Mouse (Mus musculus) gastrocnemius, postnatal 36 days (tissue): Measurements from ENCODE around the gene Igflr1. TPM values are rescaled to one million over a fixed set of nuclear protein-coding genes. Genes with fewer than 3 reads are reported as not detected.

Source experiments
- DNase-seq, 2 experiments: peaks; one replicate each; pipeline ENCODE4 v3.0.0; 2022
- intact Hi-C: fragments of 180-260 bp; cut with DNase I; formaldehyde crosslinking; loops from one replicate; pipeline ENCODE4 v1.15.1; 2025
- total RNA-seq, 2 experiments: library from RNA; stranded (reverse); gene quantifications; 2 replicates each; pipeline ENCODE4 v1.2.3; 2021

The Igflr1 gene
- total RNA-seq, 2 experiments from 2014 or later = 0.38 TPM; not detected in 1

DNA sequence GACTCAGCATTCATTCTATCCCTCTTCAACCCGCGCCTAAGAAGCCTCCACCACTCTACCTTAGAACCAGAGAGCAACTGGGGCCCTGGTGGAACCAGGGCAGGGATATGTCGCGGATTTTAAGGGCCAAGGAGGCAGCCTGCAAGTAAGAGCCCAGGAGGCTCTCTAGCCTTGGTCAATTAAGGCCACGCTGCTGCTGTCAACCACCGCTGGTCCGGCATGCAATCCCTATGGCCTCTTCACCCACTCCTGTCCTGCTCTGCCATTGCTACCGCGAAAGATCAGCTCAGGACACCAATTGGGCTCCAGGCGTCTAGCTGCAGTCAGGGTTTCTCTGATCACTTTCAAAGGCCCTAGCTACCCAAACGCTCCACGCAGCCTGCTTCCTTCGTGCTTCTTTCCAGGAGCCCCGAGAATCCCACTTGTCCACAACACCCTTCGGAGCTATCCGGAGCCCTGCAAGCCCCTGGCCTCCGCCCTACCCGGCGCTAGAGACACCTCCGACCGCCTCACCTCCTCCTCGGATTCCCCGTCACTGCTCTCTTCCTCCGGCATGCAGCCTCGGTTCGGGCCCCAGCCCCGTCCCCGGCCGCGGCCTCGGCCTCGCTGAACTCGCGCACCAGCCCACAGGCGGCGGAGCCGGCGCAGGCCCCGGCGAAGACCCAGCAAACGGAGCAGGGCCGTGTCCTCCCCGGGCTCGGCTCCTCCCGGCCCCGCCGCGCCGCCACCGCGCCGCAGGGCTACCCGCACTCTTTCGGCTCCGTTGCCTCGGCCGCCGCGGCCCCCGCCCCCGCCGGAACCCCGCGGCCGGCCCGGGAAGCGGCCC lies 22.8 kb downstream of the Igflr1 start:
- DNase-seq = peak; percentile 32 to 65

DNA sequence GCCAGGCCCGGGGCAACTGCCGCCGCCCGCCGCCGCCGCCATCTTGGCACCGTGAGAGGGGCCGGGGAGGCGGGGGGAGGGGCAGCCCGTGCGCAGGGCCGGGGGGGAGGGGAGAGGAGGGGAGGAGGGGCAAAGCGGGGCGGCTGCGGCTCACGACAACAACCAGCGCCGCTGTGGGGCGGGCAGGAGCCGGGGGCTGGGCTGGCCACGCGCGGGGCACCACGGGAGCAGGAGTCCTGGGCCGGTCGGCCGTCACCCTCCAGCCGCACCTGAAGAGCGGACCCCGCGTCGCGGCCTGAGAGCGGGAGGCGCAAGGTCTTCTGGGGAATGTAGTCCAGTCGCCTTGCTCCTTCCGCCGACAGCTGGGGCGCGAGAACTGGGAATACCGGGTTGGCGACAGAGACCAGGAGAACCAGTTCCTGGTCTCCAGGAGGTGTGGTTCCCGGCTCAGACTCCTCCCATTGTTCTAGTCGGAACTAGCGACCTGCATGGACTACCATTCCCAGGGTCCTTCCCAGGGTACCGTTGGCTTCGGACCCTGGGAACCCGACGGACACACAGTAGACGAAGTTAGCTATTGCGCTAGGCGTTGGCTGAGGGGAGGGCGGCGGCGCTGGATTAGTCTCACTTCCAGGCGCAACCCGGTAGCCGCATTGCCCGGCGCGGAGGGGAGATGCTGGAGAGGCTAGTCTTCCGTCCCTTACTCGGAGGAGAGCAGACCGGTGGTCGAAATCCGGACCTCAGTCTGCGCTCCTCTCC lies 23.6 kb downstream of the Igflr1 start, which contains the start of gene Kmt2b:
Gene Kmt2b (minus strand): TSS at position 51 of the 759 bp plus-strand sequence.
- intact Hi-C loops = loop anchor here (1.0 kb wide), 1 partner anchor 25 kb away; no protein-coding TSS in a partner anchor
- peak; percentile 92 to 94 for DNase-seq

More for the DNA sequence above, 22.8 kb downstream of the Igflr1 start:
- intact Hi-C loops = no loop called here

DNA sequence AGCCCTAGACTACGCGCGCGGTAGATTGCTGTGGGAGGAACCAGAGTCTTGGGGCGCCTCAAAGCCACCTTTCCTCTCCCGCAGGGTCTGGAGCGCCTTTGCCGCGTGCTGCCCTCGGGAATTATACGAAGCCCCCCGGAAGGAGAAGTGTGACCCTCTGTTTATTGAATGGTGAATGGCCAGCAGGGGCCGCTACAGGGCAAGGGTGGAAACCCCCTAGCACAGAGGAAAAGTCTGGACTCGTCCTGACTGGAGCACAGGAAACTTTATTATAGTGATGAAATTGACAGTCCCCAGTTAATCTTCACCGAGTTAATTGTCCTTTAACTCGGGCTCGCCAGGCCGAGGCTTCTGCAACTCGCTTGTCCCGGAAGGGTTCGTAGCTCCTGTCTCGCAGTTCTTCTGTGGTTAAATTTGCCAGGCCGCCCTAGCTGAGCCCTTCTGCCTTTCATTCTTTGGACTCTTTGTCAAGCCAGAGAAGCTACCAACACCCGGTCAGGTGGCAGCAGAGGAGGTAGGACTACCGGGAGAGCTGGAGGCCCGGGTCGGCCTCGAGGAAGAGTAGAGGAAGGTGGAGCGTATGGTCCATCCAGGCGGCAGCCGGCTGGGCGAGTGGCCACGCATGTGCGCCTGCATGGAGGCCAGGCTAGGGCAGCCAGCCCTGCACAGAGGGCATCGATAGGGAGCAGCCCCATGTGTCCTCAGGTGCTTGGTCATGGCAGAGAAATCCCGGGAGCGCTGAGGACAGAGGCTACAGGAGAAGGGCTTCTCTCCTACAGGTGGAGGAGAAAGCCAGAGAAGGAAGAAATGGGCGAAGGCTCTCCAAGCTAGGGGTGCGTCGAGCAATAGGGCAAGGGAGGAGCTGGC lies 24.4 kb downstream of the Igflr1 start:
- DNase-seq = peak; percentile 76 to 84
- intact Hi-C loops = loop anchor here (1.0 to 5.0 kb wide), 3 partner anchors 21 to 273 kb away; partner anchors contain the start of gene Ffar1

DNA sequence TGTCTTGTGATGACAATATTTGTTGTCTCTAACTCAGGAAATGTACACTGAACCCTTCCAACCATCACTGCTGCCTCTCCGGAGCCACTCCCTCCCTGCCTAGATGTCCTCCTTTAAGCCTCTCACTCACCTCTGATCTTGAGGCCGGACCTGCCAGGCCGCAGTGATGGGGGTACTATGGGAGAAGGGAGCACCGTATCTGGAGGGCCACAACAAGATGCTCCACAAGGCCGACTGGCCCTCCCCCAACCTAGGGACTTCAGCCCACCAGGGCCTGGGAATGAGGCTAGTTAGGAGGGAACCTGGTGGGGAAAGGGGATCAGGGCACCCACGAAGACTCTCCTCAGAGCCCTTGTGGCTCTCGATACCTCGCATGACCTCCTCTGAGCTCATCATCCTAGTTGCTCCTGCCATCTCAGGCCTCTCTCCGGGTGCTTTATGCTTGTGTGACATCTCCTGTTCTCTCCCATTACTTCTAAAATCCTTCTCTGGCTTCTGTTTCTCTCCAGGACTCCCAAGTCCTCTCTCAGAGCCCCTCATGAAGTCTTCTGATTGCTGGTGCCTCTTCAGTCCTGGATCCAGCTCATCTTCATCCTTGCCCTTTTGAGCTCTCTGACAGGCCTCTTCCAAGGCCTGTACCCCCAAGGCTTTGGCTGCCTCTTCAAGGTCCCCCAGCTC lies 25.8 kb downstream of the Igflr1 start:
- DNase-seq = no peak
- intact Hi-C loops = loop anchor here (2.0 to 5.0 kb wide), 2 partner anchors 20 to 271 kb away; partner anchors contain the start of gene Ffar1

DNA sequence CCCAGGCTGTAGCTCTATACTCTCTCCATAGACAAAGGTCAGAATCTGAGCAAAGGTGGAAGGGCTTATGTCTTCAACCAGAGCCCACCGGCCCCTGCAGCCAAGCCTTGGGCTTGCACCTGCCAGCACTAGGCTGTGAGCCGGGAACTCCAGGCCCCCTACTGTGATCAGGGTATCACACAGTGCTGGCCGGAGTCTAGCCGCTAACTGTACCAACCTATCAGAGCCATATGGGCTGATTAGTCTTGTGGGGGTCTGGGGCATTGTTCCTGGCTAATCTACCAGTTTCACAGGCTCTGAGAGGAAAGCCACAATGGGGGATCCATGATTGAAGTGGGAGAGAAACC lies 26.4 kb downstream of the Igflr1 start:
- no peak for DNase-seq
- intact Hi-C loops = loop anchor here (2.0 to 5.0 kb wide), 2 partner anchors 19 to 271 kb away; partner anchors contain the start of gene Ffar1

DNA sequence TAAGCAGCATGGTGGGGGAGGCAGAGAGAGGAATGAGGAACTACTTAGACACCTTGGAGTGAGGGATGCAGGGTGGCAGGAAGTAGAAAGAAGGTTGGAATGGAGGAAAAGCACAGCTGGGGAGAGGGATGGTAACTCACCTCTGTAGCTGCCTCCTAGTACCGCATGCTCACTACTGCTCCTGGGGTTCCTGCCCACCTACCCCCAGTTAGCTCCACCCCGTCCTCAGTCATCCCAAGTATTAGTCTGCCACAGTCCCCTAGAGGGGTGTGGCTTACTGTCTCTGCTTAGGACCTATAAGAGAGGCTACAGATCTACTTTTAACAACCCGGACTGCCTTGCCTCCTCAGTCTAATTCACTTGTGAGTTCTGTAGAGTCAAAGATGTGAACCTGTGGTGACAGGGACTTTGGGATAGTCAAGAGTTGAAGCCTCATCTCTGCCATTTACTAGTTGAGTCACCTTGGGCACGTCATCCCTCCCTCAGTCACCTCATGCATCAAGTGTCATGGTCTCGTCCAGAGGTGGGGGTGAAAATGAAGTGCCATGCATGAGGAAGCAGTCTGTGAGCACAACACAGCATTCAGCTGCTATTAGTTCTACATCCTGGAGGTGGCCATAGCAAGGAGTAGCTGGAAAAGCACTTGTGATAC lies 27.7 kb downstream of the Igflr1 start:
- DNase-seq = no peak
- intact Hi-C loops = loop anchor here (5.0 kb wide), 1 partner anchor 269 kb away; the partner anchor contains the start of gene Ffar1

DNA sequence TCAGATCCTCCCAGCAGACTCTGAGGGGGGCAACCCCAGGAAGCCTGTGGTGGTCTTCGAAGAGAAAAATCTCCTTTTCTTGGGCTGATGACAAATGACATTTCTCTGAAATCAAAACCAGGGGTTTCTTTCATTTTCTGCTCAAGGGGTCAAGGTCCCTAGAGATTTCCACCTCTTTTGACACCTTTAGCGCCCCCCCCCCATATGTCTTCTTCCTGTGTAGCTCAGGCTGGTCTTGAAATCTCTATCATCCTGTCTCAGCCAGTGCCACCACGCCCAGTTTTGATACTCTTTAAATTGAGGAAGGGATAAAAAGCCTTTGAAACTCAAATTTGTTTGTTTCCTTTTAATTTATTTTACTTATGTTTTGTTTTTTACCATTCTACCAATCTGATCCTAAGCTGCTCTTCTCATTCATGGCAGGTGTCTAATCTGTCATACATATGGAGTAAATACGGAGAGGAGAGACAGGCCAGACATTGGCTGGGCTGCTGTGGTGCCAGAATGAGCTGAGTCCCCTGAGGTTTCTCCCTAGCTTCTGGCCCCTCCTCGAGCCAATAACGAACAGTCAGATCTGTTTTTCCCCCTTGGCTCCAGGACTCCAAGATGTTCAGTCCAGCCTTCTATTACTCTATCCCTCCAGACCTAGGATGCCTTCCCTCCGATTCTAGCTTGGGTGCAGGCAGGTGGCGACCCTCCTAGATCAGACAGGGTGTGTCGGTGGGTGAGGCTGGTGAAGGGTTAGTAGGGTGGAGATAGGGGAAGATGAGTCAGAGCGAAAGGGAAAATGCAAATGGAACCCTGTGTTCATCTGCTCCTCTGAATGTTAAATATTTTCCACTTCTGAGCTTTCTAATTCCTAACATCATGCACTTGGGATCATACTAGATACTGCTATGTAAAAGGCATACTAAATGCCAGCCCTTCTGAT lies 28.6 kb downstream of the Igflr1 start:
- DNase-seq = no peak
- intact Hi-C loops = loop anchor here (5.0 kb wide), 1 partner anchor 268 kb away; the partner anchor contains the start of gene Ffar1

DNA sequence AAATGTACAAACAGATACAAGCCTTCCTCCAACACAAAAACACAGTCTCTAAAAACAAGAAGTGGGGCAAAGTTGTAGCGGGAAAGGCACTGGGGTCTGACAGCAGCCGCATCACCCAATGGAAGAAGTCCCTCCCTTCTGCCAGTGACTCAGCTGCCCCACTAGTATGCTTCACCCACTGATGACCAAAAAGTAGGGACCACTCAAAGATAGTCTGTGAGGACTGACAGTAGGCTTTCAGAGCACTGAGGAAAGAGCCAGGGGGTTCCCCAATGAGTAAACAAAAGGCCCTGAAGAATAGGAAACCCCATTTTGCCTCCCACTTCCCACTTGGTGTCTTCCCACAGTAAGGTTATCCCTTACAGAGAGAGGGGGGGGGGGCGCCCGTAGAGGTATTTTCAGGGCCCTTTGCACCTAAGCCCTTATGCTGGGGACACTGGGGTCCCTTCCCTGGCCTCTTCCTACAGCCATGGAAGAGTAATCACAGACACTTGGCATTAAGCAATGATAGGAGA lies 29.3 kb downstream of the Igflr1 start:
- DNase-seq = no peak
- intact Hi-C loops = loop anchor here (5.0 kb wide), 1 partner anchor 268 kb away; the partner anchor contains the start of gene Ffar1

DNA sequence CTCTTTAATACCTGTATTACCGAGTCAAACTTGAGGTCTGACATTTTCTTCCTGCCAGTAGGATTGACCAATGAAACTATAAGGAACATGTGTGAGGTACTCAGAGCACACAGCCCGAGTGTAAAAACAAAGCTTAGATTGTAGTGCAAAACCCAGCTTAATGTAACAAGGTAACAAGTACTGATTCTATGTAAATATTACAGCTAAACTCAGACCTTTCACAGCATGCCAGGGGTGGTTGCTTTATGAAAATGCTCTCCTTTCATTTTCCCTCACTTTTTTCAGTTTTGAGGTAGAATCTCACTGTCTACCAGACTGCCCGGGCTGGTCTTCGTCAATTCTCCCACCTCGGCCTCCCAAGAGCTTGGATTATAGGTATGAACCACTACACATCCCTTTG lies 30.9 kb downstream of the Igflr1 start:
- intact Hi-C loops = no loop called here
- DNase-seq = no peak

DNA sequence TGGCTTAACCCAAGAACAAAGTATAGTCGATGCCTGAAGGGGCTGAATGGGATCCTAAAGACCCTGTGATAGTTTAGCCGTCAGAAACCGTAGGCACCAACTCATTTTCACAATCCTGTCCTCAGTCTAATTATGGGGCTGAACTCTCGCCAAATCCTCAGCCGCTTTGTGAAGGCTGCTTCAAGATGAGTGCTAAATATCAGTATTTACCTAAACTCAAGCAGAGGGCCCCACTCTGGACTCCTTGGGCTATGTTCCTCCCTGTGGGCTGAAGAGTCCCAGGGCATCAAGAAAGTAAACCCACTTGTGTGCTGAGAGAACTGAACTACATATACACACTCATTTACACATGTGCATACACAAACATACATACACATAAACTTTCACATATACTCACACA lies 31.6 kb downstream of the Igflr1 start:
- DNase-seq = no peak
- intact Hi-C loops = no loop called here

DNA sequence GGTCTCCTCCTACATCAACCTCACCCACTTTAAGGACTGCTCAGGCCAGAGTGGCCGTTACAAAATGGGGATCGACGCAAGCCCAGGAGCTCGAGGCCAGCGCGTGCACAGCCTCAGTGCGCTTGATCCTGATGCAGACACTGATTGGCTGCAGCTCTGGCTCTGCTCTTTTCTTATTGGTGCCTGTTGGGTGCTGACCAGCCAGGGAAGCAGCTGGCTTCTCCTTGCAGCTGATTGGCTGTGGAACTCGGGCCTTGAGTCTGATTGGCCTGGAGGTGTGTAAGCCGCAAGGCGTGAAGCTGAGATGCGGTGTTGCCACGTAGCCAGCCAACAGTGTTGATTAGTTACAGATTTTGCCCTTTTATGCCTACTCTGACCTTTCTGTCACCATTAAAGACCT lies 33.6 kb downstream of the Igflr1 start, which contains the start of gene Zbtb32:
Gene Zbtb32 (minus strand): TSS at position 124 of the 400 bp plus-strand sequence.
- no peak for DNase-seq
- intact Hi-C loops = no loop called here

DNA sequence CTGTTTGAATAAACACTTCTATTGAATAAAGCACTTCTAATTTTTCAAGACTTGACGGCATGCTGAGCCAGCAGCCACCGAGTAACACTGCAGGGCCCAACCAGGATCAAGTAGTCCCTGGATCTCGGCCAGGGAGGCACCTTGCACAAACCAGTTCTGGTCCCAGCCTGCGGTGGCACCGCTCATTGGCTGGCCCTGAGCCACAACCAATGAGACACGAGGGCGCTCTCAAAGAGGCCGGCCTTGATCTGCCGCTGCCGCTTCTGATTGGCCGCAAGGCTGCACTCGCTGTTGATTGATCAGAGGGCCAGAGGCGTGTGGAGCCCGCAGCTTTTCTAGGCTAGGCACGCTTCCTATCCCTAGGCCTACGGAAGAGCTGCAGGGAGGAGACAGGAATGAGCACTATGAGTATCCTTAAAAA lies 34.7 kb downstream of the Igflr1 start:
- DNase-seq = peak; percentile 61 to 64
- intact Hi-C loops = no loop called here

DNA sequence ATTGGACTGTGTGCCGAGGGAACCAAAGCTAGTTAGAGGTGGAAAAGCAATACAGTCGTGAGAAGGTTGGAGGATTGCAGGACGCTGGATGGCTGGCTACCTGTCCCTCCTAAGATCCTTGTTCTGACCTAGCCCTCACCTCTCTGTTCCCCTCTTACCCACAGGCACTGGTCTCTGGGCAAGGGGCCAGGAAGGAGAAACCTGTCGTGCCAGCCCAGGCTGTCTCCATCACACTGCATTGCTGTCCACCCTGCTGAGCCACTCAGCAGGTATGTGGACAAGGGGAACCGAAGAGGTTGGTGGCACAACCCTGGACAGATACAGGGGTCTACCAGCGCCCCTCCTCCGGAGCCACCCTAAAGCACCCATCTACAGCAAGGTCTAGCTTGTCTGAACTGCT lies 35.4 kb downstream of the Igflr1 start:
- no peak for DNase-seq
- intact Hi-C loops = no loop called here

DNA sequence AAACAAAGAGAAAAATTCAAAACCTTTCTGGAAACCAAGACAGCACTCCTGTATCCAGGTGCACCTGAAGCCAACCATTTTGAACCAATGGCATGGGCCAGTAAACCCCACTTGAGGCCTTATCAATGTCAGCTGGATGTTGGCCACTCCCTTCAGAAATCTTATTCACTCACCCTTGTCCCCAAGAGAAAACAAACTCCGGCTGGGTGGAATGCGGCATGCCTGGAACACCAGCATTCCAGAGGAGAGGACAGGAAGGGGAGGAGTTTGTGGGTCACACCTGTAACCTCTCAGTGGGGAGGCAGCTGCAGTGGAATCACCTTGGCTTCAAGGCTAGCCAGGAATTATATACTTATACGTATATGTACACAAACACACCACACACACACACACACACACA lies 37.4 kb downstream of the Igflr1 start:
- no peak for DNase-seq
- intact Hi-C loops = no loop called here

DNA sequence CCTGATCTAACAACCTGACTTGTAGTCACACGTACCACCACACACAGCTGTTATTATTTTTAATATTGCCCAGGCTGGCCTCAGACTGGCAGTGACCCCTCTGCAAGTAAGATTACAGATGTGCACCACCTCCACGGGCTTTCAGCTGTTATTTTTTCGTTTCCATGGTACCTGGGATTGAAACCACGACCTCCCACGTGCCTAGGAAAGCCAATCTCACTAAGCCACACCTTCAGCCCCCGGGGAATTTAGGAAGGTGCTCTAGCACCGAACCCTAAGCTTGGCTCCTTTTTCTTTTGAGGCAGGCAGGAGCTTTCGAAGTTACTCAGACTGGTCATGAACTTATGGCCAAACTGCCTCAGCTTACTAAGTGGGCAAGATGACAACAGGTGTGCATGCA lies 39.2 kb downstream of the Igflr1 start:
- intact Hi-C loops = no loop called here
- DNase-seq = no peak

DNA sequence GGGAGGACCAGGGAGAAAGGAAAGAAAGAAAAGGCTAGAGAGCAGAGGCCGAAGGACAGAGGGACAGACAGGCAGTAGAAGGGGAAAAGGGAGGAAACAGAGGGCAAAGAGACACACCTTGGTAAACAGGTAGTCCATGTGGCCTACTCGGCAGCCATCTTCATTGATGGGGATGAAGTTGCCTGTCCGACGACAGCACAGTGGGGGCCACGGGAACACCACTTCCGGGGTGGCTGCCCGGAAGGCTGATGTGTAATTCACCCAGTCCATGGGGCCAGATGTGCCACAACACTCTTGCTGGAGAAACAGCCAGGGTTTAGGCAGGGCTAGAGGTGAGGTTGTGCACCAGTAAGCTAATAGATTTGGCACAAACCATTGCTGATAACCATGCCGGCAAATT lies 39.7 kb downstream of the Igflr1 start:
- DNase-seq = no peak
- intact Hi-C loops = no loop called here

DNA sequence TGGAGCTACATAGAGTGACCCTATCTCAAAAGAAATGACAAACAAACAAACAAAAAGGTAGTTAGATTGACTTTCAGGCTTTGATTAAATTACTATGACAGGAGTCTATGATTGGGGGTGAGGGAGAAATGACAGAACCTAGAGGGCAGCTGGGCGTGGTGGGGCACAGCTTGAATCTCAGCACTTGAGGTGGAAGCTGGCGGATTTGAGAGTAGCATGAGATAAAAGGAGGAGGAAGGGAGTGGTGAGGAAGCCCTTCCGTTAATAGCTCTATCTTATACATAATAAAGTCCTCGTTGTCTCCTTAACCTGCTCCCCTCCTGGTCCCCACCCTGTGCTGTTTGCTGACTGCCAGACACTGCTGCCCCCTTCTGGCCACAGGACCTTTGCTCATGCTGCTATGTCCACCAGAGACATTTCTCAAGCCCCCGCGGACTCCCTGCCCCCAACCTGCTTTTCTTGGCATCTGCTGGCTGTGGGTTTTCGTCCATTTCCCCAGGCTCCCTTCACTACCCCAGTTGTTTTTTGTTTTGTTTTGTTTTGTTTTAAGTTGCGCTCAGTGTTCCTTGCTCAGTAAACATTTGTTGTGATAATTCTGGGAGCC lies 42.6 kb downstream of the Igflr1 start:
- intact Hi-C loops = no loop called here
- DNase-seq = peak in 1 of 2 experiments; percentile 26
